Mouse (Mus musculus) urinary bladder, postnatal 4 days (tissue): ENCODE measurements around the gene Gm45808.
"Not testable (repeated sequence)": the region's sequence is repeated elsewhere in the genome, so short reads cannot be mapped to it uniquely, and the experiment has no call there.

ENCODE experiments used
- DNase-seq, 2 experiments: peaks; one replicate each; pipeline ENCODE4 v3.0.0; 2021 to 2022; ENCODE audit warnings: low spot score in 2 of 2

Gene Gm45808

DNA sequence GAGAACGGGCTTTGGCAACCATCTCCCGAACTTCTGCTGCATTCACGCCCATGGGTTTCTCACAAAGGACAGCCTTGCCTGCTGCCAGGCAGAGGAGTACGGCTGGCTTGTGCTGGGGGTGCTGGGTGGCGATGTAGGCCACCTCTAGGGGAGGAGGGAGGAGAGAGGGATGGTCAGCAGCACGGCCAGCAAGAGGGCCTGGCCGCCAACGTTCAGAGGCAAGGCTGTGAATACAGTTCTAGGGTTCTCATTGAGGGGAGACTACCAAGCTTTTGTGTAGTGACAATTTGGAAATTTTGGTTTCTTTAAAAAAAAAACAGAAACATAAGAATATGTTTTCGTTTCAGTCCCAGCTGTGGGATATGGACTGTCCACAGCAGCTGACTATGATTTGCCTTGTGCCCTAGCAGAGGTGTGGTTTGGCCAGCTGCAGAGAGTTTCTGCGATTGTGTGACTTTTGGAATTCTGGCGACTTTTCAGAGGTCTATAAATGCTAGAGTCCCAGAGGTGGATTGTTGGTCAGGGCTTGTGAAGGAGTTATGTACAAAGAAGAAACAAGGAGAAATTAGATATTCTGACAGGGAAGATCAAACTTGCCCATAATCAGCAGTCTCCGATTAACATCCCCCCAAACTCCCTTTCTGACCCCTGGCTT, at the start of gene Gm45808:
Gene Gm45808, minus strand, starts transcription at position 51 of the 655 bp plus-strand sequence.
- no peak for DNase-seq

DNA sequence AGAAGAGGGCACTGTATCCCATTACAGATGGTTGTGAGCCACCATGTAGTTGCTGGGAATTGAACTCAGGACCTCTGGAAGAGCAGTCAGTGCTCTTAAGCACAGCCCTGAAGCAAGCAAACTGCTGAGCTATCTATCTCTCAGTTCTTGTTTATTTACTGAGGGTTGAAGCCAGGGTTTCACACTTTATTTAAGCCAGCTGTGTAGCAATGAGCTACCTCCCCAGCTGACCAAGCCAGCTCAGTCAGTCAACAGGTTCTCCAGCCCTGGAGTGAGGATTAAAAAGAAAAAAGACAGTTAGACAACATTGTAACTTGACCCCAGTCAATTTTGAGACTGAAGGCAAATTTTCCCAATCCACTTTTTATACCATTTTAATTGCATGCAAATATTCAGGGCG, 49.1 kb upstream of the Gm45808 start:
- DNase-seq: no peak

DNA sequence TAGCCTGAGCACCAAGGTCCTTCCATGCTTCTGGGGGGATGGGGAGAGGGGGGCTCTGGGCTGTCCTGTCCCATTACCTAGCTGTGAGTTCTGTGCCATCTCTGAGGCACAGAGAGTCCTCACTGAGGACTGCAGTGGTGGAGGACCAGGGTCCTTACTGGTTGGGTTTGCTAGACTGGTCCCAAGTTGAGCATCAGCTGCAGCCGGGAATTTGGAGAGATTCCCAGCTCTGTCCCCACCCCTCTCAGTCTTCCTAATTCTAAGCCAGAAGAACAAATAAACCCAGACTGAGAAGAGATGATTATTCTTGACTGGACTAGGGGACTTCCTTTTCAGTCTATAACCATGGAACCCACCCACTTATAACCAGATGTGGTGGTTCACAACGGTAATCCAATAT, 44.0 kb upstream of the Gm45808 start:
- DNase-seq: peak in 1 of 2 experiments; percentile 44

DNA sequence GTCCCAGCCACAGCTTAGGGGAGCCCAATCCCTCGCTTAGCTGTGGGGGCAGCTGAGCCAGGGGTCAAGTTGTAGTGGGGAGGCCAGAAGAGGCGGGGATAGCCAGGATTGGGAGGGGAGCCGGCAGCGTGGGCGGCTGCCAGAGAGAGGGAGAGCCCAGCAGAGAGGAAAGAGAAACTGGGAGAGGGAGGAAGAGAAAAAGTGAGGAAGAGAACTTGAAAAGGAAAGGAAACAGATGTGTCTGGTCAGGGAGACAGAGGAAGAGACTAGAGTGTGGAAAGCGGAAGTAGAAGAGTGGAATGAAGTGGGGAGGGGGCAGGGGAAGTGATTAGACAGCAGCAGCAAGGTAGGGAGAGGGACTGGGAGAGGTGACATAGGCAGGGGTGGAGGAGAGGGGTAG, 42.9 kb upstream of the Gm45808 start:
- peak in 1 of 2 experiments; percentile 55 for DNase-seq

DNA sequence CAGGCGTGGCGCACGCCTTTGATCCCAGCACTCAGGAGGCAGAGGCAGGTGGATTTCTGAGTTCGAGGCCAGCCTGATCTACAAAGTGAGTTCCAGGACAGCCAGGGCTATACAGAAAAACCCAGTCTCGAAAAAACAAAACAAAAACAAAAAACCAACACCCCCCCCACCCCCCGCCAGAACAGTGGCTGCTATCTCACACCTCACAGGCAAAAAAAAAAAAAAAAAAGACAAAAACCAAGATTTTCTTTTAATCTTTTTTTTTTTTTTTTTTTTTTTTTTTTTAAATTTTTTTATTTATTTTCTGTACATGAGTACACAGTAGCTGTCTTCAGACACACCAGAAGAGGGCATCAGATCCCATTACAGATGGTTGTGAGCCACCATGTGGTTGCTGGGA, 40.6 kb upstream of the Gm45808 start:
- not testable (repeated sequence) for DNase-seq

DNA sequence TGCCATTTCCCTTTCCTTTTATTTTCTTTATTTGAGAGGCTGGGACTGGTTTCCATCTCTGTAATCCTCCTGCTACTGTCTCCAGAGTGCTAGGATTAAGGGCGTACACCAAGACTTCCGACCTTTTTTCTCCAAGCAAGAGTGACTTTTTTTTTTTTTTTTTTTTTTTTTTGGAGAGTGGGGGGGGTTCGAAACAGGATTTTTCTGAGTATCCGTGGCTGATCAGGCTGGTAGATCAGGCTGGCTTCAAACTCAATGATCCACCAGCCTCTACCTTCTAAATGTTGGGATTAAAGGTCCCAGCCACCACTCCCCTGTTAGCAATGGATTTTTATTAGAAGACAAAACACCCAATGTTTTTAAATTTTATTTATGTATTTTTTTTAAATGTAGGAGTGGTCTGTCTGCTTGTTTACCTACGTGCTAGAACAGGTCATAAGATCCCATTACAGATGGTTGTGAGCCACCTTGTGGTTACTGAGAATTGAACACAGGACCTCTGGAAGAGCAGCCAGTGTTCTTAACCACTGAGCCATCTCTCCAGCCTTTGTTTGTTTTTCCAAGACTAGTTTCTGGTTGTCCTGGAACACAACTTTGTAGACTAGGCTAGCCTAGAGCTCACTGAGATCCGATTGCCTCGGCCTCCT, 40.0 kb upstream of the Gm45808 start:
- DNase-seq: no peak

DNA sequence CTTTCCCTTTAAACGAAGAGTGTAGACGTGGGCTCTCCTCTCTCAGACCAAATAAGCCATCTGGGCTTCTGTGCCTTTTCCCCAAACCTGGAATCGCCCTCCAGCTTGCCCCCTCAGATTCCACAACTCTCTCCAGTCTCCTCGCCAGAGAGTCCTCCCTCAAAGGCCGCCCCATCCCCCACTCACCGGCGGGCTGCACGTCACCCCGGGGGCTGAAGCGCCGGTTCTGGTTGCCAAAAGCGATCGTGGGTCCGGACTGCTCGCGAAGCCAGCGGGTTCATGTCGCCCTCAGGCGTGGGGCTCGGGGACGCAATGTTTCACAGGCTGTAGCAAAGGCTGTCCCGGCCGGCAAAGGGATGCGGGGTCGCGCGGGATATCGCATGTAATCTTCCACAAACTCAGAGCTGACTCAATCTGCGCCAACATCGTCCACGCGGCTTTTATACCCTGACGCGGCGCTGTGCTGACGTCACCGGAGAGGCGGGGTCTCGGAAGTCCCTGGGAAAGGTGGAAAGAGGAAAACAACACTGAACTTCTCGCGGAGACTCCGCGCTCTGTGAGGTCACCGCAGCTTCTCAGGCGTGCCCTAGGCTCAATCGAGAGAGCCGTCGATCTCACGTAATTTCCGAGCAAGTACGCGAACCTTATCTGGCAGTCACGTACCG, 39.3 kb upstream of the Gm45808 start, which contains the start of the genes Ppp1r15a and Plekha4:
Gene Ppp1r15a, minus strand, starts transcription at position 460 of the 665 bp plus-strand sequence.
Gene Plekha4, plus strand, starts transcription at position 522 of the 665 bp plus-strand sequence.
- DNase-seq: peak; percentile 90 to 96

DNA sequence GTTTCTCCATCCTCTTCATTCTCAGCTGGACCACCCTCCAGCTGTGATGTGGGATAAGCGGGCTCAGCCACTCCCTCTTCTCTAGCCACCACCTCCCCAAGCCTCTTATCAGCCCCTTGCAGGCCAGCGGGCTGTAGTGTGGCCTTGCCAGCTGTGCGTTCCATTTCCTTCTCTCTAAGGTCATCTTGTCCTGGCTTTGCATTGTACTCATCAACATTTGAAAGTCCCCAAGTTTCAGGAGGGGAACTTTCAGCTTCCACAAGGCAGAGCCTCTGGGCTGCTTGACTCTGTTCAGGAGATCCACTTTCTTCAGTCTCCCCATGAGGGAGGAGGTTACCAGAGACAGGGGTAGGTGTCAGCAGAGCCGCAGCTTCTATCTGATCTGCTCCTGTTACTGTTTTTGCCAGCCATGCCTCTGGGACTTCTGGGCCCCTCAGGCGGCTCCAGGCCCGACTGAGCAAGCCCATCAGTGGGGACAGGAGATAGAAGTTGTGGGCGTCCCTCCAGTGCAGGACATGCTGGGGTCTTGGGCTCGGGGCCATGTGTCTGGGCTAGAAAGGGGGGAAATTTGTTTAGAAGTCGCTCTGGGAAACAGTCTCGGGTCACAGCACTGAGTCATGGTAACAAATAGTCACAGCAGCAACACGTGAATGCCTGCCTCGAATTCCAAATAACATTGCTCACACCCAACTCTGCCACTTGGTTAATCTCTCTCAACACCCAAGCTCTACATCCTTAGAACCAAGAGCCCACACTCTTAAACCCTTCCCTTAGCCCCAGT, 38.4 kb upstream of the Gm45808 start:
- DNase-seq: no peak

DNA sequence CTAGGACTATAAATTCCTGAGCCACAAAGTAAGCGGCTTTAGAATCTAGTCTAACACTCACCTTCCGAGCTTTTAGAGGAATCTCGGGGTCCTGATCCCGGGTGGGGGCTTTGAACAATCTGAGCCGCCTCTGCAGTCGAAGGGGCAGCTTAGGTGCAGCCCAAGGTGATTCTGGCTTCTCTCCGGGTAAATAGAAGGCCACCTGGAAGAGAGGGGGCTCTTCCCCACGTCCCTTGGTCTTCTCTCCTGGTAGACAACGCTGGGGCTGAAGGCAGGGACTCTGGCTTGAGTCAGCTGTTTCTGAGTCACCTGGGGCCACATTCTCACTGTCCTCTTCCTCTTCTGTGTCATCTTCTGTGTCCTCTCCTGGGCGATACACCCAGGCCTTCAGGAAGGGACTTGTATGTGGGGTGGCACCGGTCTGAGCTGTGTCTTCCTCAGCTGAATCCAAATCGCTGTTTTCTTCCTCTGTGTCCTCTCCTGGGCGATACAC, 37.1 kb upstream of the Gm45808 start:
- no peak for DNase-seq

DNA sequence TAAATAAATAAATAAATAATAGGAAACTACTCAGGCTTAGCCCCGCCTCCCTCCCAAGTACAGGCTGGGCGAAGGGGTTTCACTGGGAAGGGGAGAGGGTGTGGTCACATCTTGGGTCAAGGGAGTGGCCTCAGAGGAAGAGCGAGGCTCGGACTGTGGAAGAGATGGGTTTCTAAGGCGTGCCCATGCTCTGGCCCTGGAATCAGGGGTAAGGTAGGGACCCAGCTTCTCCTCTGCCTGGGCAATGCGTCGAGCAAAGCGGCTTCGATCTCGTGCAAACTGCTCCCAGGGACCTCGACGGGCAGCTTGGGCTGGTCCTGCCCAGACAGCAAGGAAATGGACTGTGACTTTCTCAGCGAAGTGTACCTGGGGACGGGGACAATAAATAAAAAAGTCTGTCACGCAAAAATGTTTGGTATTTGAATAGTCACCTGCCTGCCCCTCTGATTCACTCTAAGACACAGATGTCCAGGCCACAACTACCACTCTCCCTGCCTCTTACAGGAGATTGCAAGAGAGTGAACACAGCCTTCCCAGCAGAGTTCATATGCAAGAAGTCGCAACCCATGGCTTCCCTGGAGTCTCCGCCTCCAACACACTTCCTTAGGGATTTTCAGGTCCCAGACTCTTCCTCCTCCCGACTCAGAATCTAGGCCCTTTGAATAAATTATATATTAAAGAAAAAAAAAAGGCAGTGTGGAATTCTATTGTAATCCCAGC, 36.5 kb upstream of the Gm45808 start:
- no peak for DNase-seq

DNA sequence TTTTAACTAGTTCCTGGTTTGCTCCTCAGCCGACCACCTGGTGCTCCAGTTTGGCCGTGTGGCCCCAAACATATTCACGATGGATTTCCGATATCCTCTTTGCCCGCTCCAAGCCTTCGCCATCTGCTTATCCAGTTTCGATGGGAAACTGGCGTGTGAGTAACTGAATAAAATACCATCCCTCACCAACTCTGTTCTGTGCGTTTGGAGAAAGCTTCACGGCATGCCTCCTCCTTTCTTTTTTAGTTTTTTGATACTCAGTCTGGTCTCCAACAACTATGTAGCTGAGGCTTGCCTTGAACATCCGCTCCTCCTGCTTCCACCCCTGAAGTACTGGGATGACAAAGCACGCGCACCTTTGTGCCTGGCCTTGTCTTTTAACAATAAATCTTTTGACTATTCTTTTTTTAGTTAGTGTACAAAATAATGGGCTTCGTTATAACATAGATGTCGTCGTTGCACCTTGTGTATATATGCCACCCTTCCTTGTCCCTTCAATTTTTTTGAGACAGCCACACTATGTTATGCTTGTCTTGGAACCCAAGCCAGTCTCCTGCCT, 35.7 kb upstream of the Gm45808 start:
- DNase-seq: no peak

DNA sequence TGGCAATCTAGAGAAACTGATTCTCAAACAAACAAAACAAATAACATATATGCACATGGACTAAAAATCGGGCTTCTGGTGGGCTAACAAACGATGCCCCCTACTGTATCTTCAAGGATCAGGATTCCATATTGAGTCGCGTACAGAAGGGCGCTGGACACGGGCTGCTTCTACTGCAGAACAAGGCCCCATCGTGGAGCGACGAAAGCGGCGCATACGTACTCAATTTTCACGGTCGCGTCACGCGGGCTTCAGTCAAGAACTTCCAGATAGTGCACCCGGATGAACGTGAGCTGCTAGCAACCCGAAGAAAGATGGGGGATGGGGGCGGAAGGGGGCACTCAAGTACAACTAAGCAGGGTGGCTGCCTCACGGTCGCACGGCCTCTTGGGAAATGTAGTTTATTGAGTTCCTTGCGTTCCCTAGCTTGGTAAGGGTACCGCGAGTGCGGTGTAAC, 35.1 kb upstream of the Gm45808 start:
- DNase-seq: peak; percentile 78 to 84

DNA sequence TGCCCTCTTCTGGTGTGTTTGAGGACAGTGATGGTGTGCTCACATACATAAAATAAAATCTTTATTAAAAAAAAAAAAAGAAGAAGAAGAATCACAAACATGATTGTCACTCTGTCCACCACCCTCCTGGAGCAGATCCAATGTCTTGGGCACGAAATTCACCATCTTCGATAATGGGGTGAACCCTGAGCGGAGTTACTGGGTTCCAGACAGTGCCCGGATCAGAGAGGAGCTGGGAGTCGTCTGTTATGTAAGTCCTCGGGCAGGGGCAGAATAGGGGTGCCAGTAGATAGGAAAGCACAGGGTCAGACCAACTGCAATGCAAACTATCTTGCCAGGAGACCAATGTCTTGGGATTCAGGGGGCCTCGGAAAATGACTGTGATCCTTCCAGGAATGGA, 34.0 kb upstream of the Gm45808 start:
- no peak for DNase-seq

DNA sequence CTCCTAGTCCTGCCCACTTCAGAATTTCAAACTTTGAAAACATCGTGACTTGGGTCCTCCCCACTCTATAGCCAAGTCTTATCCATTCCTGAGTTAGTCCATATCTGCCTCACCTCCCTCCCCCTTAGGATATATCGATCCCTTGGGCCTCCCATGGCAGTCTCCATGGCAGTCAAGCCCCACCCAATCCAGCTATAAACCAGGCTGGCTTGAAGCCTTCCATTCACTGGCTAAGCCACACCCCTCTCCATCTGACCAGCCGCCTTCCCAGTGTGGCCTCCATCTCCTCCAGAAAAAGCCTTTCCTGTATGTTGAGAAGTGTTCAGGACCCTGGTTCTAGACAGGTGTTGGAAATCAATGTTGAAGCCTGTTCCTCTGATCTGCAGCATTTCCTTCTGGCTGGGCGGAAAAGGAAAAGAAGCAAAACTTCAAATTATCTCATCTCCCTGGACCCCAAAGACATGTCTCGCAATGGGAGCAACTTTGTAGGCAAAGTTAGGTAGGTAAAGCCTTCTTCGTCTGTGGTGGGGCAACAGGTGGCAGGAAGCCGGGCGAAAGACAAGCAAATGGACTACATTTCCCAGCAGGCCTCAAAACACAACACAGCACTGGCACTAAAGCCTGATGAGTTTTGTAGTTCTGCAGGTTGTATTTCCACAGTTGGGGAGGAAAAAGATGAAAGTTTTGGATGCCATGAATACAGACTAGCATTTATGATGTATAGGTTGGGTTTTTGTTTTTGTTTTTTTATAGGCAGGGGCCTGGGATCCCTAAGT, 32.9 kb upstream of the Gm45808 start:
- DNase-seq: no peak

DNA sequence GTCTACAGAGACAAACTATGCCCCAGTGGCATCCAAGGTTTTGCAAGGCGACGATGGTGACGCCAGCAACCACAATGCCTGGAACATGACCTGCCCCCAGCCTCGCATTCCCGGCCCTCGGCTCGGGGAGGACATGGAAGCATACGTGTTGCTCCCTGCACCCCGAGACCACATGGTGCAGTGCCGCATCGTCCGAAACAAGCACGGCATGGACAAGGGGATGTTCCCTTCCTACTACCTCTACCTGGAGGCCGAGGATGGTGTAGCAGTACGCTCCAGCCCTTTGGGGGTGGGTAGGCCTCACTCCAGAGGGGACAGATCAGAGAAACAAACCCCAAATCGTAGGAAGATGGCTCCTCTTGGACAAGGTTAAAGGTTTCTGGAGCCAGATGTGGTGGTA, 32.0 kb upstream of the Gm45808 start:
- no peak for DNase-seq

DNA sequence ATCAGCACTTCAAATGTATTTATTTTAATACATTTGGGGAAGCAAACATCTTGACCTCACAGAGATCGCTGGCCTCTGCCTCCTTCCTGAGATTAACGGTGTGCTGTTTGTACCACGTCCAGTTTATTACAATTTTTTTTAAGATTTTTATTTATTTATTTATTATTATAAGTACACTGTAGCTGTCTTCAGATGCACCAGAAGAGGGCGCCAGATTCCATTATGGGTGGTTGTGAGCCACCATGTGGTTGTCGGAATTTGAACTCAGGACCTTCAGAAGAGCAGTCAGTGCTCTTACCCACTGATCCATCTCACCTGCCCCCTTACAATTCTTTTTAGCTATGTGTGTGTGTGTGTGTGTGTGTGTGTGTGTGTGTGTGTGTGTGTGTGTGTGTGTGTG, 30.2 kb upstream of the Gm45808 start:
- DNase-seq: not testable (repeated sequence)

DNA sequence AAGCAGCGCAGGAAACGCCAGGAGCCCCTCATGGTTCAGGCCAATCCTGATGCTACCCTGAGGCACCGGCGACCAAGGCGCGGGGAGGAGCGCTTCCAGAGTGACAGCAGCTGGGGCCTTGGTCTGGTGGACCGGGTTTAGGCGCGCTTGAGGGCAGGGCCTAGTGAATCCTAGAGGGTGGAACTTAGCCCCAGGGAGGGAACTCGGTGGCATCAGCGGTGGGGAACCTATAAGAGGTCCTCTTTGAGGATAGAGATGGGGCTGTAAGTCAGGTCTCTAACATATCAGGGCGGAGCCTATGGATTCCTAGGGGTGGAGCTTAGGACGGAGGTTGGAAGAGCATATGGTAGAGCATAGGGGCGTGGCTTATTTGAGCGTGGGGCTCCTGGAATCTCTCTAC, 28.8 kb upstream of the Gm45808 start:
- DNase-seq: no peak

DNA sequence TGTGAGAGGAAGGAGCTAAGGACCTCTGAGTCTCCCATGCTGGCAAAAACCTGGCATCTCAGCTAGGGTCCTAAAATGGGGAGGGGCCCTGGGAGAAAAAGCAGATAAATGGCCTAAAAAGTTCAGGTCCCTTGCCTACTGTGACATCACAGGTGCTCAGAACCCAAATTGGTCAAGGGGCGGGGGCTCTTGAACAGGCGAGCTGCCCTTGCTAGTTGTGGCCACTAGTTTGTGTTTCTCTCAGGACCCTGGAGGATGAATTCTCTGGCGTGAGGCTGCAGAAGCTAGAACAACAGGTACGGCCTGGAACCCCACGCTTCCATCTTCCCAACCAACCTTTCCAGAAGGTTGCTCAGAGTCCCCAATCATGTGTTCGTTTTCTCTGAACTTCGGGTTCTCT, 27.8 kb upstream of the Gm45808 start:
- no peak for DNase-seq

DNA sequence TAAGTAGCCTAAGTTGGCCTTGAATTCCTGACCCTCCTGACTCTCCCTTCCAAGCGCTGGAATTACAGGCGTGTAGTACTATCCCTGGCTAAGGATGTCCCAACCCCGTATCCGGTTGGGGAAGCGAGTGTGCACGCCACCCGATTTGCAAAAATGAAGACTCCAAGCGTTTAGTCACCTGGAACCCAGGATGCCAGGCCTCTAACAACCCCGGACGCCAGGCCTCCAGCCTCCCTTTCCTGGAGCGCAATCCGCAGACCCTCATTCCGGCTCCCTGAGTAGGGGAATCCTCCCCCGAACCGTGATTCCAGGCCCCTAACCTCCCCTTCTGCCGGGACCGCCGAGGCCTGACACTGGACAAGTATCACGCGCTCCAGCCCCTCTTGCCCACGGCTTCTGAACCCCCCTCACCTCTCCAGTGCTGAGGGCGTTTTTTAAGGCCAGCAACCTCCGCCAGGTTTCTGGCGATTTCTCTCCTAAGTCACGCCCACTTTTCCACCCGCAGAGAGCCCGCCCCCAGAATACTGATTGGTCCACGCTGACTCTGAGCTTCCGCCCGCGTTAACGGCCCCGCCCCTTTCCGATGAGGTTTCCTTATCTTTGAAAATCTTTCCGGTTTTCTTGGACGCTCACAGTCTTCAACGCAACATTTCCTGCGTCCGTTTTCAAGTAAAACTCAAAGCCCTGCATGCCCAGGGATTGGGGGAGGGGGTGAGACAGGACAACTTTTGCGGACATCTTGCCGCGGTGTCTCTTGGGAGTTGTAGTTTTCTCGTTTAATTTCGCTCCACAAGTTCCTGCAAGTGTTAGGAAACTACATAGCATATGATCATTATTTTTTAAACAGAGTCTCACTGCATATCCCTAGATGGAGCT, 23.5 kb upstream of the Gm45808 start, which contains the start of gene Nucb1:
Gene Nucb1, minus strand, starts transcription at position 495 of the 876 bp plus-strand sequence.
- DNase-seq: peak; percentile 85 to 91
